Mouse (Mus musculus): ENCODE measurements around the gene Gnai3.

DNA sequence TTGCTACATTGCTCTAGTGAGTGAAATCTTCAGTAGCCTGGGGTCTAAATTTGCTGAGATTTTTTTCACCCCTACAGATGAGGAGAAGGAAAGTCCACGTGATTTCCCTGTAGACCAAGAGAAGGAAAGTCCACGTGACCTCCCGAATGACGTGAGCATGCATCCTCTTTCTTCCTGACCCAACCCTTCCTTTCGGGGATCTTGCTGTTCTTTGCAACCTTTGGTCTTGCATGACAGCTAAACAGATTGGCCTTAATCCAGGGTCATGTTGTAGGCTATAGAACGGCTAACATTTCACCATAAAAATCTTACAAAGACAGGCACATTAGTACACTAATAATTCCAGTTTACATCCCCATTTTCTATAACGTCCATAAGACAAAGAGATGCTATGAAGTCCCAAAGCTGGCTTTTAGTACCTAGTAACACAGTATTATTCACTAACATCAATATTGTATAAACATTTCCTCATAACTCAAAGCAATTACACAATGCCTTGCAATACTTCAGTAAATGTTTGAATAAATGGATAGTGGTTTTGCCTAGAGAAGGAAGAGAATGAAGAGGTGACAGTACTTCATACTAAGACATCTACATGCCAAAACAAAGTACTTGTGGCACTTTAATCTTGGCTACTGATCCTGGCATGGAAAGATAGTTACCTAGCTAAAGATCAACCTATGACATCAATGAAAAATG lies 32.2 kb downstream of the Gnai3 start:
- TF ChIP-seq POLR2A (IDR thresholded peaks at IDR 0.05; ENCODE audit: extremely low read depth, insufficient read depth, low read length) (no peak), CTCF (IDR thresholded peaks at IDR 0.05; ENCODE audit: low read depth, low read length) (no peak)
